Mouse (Mus musculus): ENCODE data around the gene Zglp1. TPM values are rescaled to one million over a fixed set of nuclear protein-coding genes. Genes with fewer than 3 reads are reported as not detected.

Zglp1 gene
- 0.87 and 1.2 TPM in 2 replicates for polyA plus RNA-seq (2014; fragmentation: Nextera tagmentation; extraction: Ambion mirVana)

DNA sequence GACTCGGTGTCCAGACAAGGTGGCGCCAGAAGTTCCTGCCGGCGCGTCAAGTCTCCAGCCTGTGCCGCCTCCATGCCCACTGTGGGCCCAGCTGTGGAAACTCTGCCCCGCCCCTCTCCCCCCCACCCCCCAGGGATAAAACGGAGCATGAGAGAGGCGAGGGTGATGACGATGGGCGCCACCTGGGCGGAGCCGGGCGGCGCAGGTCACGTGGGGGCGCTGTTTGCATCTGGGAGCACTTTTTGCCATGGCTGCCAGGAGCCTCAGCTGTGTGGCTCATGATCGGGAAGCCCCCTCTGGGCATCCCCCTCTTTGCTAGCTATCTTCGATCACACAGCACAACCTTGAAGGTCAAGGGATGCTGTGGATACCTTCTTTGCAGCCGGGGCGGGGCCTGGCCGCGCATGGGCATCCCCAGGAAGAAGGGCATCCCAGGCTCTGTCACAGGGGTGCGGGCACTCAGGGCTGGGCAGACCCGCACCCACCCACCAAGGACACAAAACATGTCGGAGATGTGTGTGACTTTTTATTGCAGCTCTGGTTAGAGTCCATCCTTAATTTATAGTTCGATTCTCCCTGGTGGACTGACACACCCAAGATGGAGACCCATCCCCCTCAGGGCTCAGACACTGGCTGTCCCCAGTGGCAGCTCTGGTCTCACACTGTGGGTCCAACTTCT is at the start of gene Zglp1:
TSS of gene Zglp1 (minus strand) at position 88 of the 679 bp plus-strand sequence.
- H3K4me3 ChIP-seq (ENCODE audit: low read depth, low read length) = no peak within 1 kb of the TSS
- DNase-seq (ENCODE audit: low spot score) (no peak), ATAC-seq (ENCODE audit: low read depth) (no peak)
- H3K27me3 ChIP-seq (replicated peaks; ENCODE audit: control insufficient read depth, insufficient read depth, low read length) = no peaks in the 10 kb centered on the region
- H3K4me1 ChIP-seq (ENCODE audit: control insufficient read depth, insufficient read depth, low read length) = no peaks in the 10 kb centered on the region
- H3K4me2 ChIP-seq (ENCODE audit: low read depth, low read length) = no peak within 1 kb of the TSS
- peaks cover 62% of the 10 kb centered on the region for H3K36me3 ChIP-seq (ENCODE audit: control insufficient read depth, insufficient read depth, low read length)
- 79% methylated on average over 25 of the region's 27 CpGs for WGBS
- H3K9me3 ChIP-seq (ENCODE audit: control insufficient read depth, low read length) = no peaks in the 10 kb centered on the region
- H3K9ac ChIP-seq (ENCODE audit: low read depth, low read length) = no peak within 1 kb of the TSS
- no peak within 1 kb of the TSS for H3K27ac ChIP-seq (replicated peaks; ENCODE audit: low read depth, low read length)

DNA sequence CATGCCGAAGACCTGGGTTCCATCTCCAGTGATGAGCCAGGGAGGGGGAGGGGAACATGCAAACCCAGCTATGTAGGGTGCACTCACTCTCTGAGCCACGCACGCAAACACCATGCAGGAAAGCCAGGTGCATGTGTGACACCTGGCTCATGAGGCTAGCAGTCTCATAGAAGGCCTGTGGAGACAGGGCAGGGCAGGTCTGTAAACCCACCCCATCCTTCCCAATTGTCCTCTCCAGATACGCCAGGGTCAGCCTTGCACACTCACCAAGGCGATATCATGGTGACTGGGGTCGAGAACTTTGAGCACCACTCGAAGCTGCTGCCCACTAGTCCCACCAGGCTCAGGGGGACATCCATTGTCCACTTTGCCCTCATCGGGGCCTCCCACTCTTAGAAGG is 48.2 kb upstream of the Zglp1 start:
- no peak overlapping the region for H3K4me2 ChIP-seq (ENCODE audit: low read depth, low read length)
- no peak overlapping the region for H3K4me3 ChIP-seq (ENCODE audit: low read depth, low read length)
- H3K9ac ChIP-seq (ENCODE audit: low read depth, low read length) = no peak overlapping the region
- H3K36me3 ChIP-seq (ENCODE audit: control insufficient read depth, insufficient read depth, low read length) = peaks cover 7% of the 10 kb centered on the region; the same call in 1 of the 2 replicates
- WGBS = 97% methylated on average over 8 of the region's 8 CpGs
- ATAC-seq (ENCODE audit: low read depth) (no peak), DNase-seq (ENCODE audit: low spot score) (no peak)
- H3K27me3 ChIP-seq (replicated peaks; ENCODE audit: control insufficient read depth, insufficient read depth, low read length) = no peaks in the 10 kb centered on the region
- no peaks in the 10 kb centered on the region for H3K9me3 ChIP-seq (ENCODE audit: control insufficient read depth, low read length)
- H3K4me1 ChIP-seq (ENCODE audit: control insufficient read depth, insufficient read depth, low read length) = no peaks in the 10 kb centered on the region
- no peak overlapping the region for H3K27ac ChIP-seq (replicated peaks; ENCODE audit: low read depth, low read length)

DNA sequence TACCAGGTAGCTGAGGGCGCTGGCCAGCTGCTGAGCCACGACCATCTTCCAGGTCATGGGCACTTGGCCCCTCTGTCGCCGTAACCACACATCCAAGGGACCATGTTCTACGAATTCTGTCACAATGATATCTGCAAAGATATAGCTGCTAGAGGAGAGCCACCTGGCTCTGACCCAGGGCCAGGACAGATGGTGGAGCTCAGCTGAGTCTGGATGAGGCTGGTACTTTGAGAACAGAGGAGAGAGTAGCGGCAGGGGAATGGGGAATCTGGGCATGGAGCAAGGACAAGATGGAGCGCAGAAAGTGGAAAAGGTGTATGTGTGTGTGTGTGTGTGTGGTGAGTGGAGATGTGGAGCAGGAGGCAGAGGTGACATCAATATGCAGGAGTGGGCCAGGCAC is 47.3 kb upstream of the Zglp1 start:
- H3K9ac ChIP-seq (ENCODE audit: low read depth, low read length) = no peak overlapping the region
- no peak for ATAC-seq (ENCODE audit: low read depth)
- no peaks in the 10 kb centered on the region for H3K9me3 ChIP-seq (ENCODE audit: control insufficient read depth, low read length)
- H3K36me3 ChIP-seq (ENCODE audit: control insufficient read depth, insufficient read depth, low read length) = peaks cover 6% of the 10 kb centered on the region; the same call in 1 of the 2 replicates
- no peak for DNase-seq (ENCODE audit: low spot score)
- H3K4me3 ChIP-seq (ENCODE audit: low read depth, low read length) = no peak overlapping the region
- no peak overlapping the region for H3K4me2 ChIP-seq (ENCODE audit: low read depth, low read length)
- 85% methylated on average over 7 of the region's 7 CpGs for WGBS
- no peak overlapping the region for H3K27ac ChIP-seq (replicated peaks; ENCODE audit: low read depth, low read length)
- H3K27me3 ChIP-seq (replicated peaks; ENCODE audit: control insufficient read depth, insufficient read depth, low read length) = no peaks in the 10 kb centered on the region
- H3K4me1 ChIP-seq (ENCODE audit: control insufficient read depth, insufficient read depth, low read length) = no peaks in the 10 kb centered on the region

DNA sequence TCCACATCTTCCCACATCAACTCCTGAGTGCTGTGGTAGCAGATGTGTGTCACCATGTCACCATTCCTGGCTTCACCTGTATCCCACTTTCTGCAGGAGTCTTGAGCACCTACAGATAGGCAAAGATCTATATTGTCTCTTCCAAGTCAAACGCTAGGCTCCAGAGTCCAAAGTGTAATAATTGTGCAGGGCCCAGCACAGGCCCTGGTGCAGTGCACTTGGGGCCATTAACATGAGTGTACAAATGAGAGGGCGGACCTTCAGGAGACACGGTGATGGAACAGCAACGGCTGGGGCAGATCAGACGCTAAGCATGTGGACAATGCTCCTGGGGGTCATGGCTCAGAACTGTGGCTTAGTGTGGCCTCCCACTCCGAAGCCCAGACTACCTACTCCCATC is 46.9 kb upstream of the Zglp1 start:
- WGBS = 92% methylated on average over 6 of the region's 6 CpGs
- no peaks in the 10 kb centered on the region for H3K4me1 ChIP-seq (ENCODE audit: control insufficient read depth, insufficient read depth, low read length)
- H3K36me3 ChIP-seq (ENCODE audit: control insufficient read depth, insufficient read depth, low read length) = peaks cover 6% of the 10 kb centered on the region; the same call in 1 of the 2 replicates
- ATAC-seq (ENCODE audit: low read depth) (no peak), DNase-seq (ENCODE audit: low spot score) (no peak)
- H3K9ac ChIP-seq (ENCODE audit: low read depth, low read length) = no peak overlapping the region
- no peak overlapping the region for H3K4me3 ChIP-seq (ENCODE audit: low read depth, low read length)
- H3K27me3 ChIP-seq (replicated peaks; ENCODE audit: control insufficient read depth, insufficient read depth, low read length) = no peaks in the 10 kb centered on the region
- H3K27ac ChIP-seq (replicated peaks; ENCODE audit: low read depth, low read length) = no peak overlapping the region
- H3K4me2 ChIP-seq (ENCODE audit: low read depth, low read length) = no peak overlapping the region
- no peaks in the 10 kb centered on the region for H3K9me3 ChIP-seq (ENCODE audit: control insufficient read depth, low read length)

DNA sequence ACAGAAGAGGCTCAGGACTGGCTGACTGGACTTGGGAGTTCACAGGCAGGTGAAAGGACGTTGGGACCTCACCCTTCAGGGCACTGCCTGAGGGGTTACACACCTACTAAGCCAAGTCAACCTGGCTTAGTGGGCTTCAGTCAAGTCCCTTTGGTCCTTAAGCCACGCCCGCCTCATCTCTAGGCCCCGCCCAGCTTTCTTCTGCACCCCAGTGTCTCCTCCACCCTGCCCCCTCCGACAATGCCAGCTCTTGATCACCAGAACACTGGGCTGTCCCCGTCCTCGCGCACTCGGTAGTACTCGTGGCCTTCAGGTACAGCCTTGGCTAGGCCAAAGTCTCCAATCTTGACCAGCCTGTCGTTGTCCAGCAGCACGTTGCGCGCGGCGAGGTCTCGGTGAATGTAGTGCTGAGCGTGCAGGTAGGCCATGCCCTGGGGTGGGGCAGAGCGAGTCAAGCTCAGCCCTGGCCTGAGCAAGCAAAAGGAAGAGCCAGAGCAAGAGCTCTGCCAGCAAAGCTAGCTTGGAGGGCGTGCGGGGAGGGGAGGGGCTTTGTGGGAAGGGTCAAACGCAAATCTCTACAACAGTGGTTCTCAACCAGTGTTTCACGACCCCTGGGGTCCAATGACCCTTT is 40.8 kb upstream of the Zglp1 start:
- H3K4me2 ChIP-seq (ENCODE audit: low read depth, low read length) = no peak overlapping the region
- H3K27me3 ChIP-seq (replicated peaks; ENCODE audit: control insufficient read depth, insufficient read depth, low read length) = no peaks in the 10 kb centered on the region
- H3K36me3 ChIP-seq (ENCODE audit: control insufficient read depth, insufficient read depth, low read length) = peaks cover 26% of the 10 kb centered on the region; the same call in 1 of the 2 replicates
- no peak overlapping the region for H3K27ac ChIP-seq (replicated peaks; ENCODE audit: low read depth, low read length)
- DNase-seq (ENCODE audit: low spot score) = no peak
- ATAC-seq (ENCODE audit: low read depth) = no peak
- H3K9me3 ChIP-seq (ENCODE audit: control insufficient read depth, low read length) = no peaks in the 10 kb centered on the region
- WGBS = 45% methylated on average over 23 of the region's 23 CpGs
- no peaks in the 10 kb centered on the region for H3K4me1 ChIP-seq (ENCODE audit: control insufficient read depth, insufficient read depth, low read length)
- H3K4me3 ChIP-seq (ENCODE audit: low read depth, low read length) = no peak overlapping the region
- H3K9ac ChIP-seq (ENCODE audit: low read depth, low read length) = no peak overlapping the region

DNA sequence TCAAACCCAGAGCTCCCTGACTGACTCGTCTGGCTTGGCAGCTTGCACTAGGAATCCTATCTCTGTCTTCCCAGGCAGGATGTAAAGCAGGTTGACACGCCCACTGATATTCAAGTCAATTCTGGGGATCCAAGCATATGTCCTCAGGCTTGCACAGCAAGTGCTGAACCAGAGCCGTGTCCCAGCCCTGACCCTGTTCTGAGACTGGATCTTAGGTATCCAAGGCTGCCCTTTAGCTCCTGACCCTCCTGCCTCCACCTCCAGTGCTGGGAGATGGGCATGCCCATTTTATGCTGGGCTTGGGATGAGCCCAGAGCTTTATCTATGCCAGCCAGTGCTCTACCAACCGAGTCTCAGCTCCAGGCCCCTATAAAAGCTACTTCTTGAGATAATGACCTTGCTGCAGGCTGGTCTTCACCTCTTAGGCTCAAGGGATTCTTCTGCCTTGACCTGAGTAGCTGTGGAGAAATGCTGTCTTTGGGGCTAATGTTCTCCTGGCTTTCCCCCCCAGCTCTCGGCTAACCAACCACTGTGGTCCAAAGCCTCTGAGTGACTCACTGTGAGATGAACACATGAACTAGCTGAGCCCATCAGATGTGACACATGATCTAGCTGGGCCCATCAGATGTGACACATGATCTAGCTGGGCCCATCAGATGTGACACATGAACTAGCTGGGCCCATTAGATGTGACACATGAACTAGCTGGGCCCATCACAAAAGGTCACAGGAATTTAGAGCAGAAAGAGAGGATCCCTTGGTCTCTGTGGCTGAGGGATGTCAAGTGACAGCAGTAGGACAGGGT is 39.1 kb upstream of the Zglp1 start:
- no peak for DNase-seq (ENCODE audit: low spot score)
- Histone ChIP-seq H3K4me3 (ENCODE audit: low read depth, low read length) (no peak overlapping the region), H3K4me2 (ENCODE audit: low read depth, low read length) (no peak overlapping the region), H3K27ac (replicated peaks; ENCODE audit: low read depth, low read length) (no peak overlapping the region), H3K36me3 (ENCODE audit: control insufficient read depth, insufficient read depth, low read length) (peaks cover 26% of the 10 kb centered on the region; the same call in 1 of the 2 replicates), H3K27me3 (replicated peaks; ENCODE audit: control insufficient read depth, insufficient read depth, low read length) (no peaks in the 10 kb centered on the region), H3K9me3 (ENCODE audit: control insufficient read depth, low read length) (no peaks in the 10 kb centered on the region), H3K9ac (ENCODE audit: low read depth, low read length) (no peak overlapping the region), H3K4me1 (ENCODE audit: control insufficient read depth, insufficient read depth, low read length) (no peaks in the 10 kb centered on the region)
- ATAC-seq (ENCODE audit: low read depth) = no peak
- WGBS = 69% methylated on average over 5 of the region's 5 CpGs

DNA sequence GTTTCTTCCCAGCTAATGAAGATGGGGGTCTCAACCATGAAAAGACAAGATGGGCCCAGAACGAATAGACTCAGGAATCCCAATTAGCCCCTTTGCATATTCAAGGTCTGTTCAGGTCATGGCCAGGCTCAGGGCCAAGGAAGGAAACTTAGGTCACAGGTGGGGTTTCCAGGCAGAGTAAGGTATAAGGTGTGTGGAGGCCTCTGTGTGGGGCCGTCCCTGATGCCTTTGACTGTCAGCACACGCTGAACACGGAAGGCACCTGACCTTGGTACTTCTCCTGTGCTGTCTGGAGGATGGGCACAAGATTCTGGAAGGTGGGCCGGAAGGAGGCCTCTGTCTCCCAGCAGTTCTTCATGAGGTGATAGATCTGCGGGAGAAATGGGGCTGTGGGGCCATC is 37.9 kb upstream of the Zglp1 start:
- Histone ChIP-seq H3K27me3 (replicated peaks; ENCODE audit: control insufficient read depth, insufficient read depth, low read length) (no peaks in the 10 kb centered on the region), H3K4me1 (ENCODE audit: control insufficient read depth, insufficient read depth, low read length) (no peaks in the 10 kb centered on the region), H3K9ac (ENCODE audit: low read depth, low read length) (no peak overlapping the region), H3K27ac (replicated peaks; ENCODE audit: low read depth, low read length) (no peak overlapping the region), H3K4me3 (ENCODE audit: low read depth, low read length) (no peak overlapping the region), H3K36me3 (ENCODE audit: control insufficient read depth, insufficient read depth, low read length) (peaks cover 20% of the 10 kb centered on the region; the same call in 1 of the 2 replicates), H3K4me2 (ENCODE audit: low read depth, low read length) (no peak overlapping the region), H3K9me3 (ENCODE audit: control insufficient read depth, low read length) (no peaks in the 10 kb centered on the region)
- 86% methylated on average over 6 of the region's 6 CpGs for WGBS
- DNase-seq (ENCODE audit: low spot score) = no peak
- no peak for ATAC-seq (ENCODE audit: low read depth)

DNA sequence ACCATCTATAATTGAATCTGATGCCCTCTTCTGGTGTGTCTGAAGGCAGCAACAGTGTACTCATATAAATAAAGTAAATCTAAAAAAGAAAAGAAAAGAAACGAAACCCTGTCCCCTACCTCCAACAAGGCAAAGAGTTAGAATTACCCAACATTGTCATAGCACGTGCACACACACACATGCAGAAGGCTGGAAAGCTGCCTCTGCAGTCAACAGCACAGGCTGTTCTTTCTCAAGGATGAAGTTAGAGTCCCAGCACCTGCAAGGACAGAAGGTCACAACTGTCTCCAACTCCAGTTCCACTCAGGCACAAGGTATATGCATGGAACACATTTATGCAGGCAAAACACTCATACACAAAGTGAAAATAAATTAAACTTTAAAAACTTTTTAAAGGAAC is 35.2 kb upstream of the Zglp1 start:
- 89% methylated on average over 2 of the region's 2 CpGs for WGBS
- Histone ChIP-seq H3K4me1 (ENCODE audit: control insufficient read depth, insufficient read depth, low read length) (no peaks in the 10 kb centered on the region), H3K9ac (ENCODE audit: low read depth, low read length) (no peak overlapping the region), H3K36me3 (ENCODE audit: control insufficient read depth, insufficient read depth, low read length) (peaks cover 13% of the 10 kb centered on the region; the same call in 1 of the 2 replicates), H3K4me2 (ENCODE audit: low read depth, low read length) (no peak overlapping the region), H3K9me3 (ENCODE audit: control insufficient read depth, low read length) (no peaks in the 10 kb centered on the region), H3K27ac (replicated peaks; ENCODE audit: low read depth, low read length) (no peak overlapping the region), H3K27me3 (replicated peaks; ENCODE audit: control insufficient read depth, insufficient read depth, low read length) (no peaks in the 10 kb centered on the region), H3K4me3 (ENCODE audit: low read depth, low read length) (no peak overlapping the region)
- DNase-seq (ENCODE audit: low spot score) (no peak), ATAC-seq (ENCODE audit: low read depth) (no peak)

All from embryonic facial prominence, embryonic 14.5 days (tissue).